24 mouse cellular contexts compared by ENCODE assay signal in genomic region chr16:30894086-30894485, GRCm38 (mm10).
DNase-seq lines count a peak whose midpoint lies in the region.
"Had no signal": no experiment of that assay in that cellular context is flagged by ENCODE, and none has a peak within 500 bp of the region (broad histone marks: within the 10 kb centered on the region; RNA-seq: fewer than 3 reads in every experiment).

No protein-coding gene starts in this region.

- H3K9me3 ChIP-seq in heart, embryonic 10.5 days = 0 out of 2 replicates have a peak, but pooled peaks cover 2% of the 10 kb centered on the region
- H3K9me3 ChIP-seq: embryonic facial prominence, embryonic 13.5 days; embryonic facial prominence, embryonic 15.5 days; forebrain, embryonic 10.5 days; G1E had no signal

- DNase-seq in heart, embryonic 10.5 days (ENCODE audit: low spot score) = peak; percentile 46
- no peak for DNase-seq in heart, postnatal 25 days (ENCODE audit: low spot score)
- DNase-seq in 3T3-L1 (ENCODE audit: low read depth, low spot score) (peak; percentile 58), NIH3T3 (ENCODE audit: low read depth) (peak; percentile 74)
- DNase-seq in gastrocnemius, adult 8-10 months (ENCODE audit: low spot score in 2 of 2) = no peak
- DNase-seq in left cerebral cortex, adult 8-10 months (ENCODE audit: low spot score in 2 of 2) = no peak
- DNase-seq: adrenal gland, adult 2 months; adrenal gland, postnatal 10 days; adrenal gland, postnatal 25 days; B cell, adult 2 months; cerebellum, adult 11 months; cerebellum, adult 18-20 months; cerebellum, adult 8-10 months; cerebellum, adult 9-11 months; cerebellum, postnatal 14 days; cerebellum, postnatal 36 days; embryo, embryonic 11 days had no signal

- intact Hi-C loops in heart, postnatal 25 days (cut with DNase I) = no loop called here

- H3K36me3 ChIP-seq in heart, embryonic 10.5 days = no peaks in the 10 kb centered on the region
- H3K36me3 ChIP-seq: embryonic facial prominence, embryonic 13.5 days; embryonic facial prominence, embryonic 15.5 days; forebrain, embryonic 10.5 days; forebrain, embryonic 12.5 days; G1E had no signal

- no peaks in the 10 kb centered on the region for H3K27me3 ChIP-seq in heart, embryonic 10.5 days (ENCODE audit: insufficient read depth, poor library complexity, severe bottlenecking)
- H3K27me3 ChIP-seq: CH12.LX; embryonic facial prominence, embryonic 13.5 days; embryonic facial prominence, embryonic 15.5 days; forebrain, embryonic 12.5 days had no signal

- no peak overlapping the region for H3K27ac ChIP-seq in heart, embryonic 10.5 days
- H3K27ac ChIP-seq: embryonic facial prominence, embryonic 13.5 days; embryonic facial prominence, embryonic 15.5 days; forebrain, embryonic 10.5 days; forebrain, embryonic 12.5 days had no signal

- H3K4me3 ChIP-seq in heart, embryonic 10.5 days = no peak overlapping the region
- H3K4me3 ChIP-seq: embryonic facial prominence, embryonic 13.5 days; embryonic facial prominence, embryonic 15.5 days; erythroblast, embryonic 14.5 days; forebrain, embryonic 10.5 days; forebrain, embryonic 12.5 days had no signal

- H3K4me1 ChIP-seq in heart, embryonic 10.5 days = no peaks in the 10 kb centered on the region; the same call in 1 of the 2 replicates
- H3K4me1 ChIP-seq: embryonic facial prominence, embryonic 13.5 days; embryonic facial prominence, embryonic 15.5 days; forebrain, embryonic 10.5 days; forebrain, embryonic 12.5 days had no signal

Comparison
In these comparisons a context has a peak if more than half of its experiments do, and no peak if none do; other contexts are left out.
1. DNase-seq: peak in heart, embryonic 10.5 days (single experiment), 3T3-L1 (single experiment) and NIH3T3 (single experiment); none in heart, postnatal 25 days (single experiment), gastrocnemius, adult 8-10 months (0 of 2) and left cerebral cortex, adult 8-10 months (0 of 2).